Mouse (Mus musculus) embryonic facial prominence, embryonic 15.5 days (tissue): ENCODE measurements at regions not wholly inside any gene's neighbourhood (a gene's known extent, or its start where the extent isn't known, plus 50 kb on each side); places are given as distances from the start of the nearest gene placed in this dataset.

Experiments
- ATAC-seq: fragments of 200-750 bp; cut with Nextera tagmentation; 2 replicates; pipeline ENCODE4 v1.8.0; 2017; ENCODE audit warnings: low read depth, moderate TSS enrichment; ENCODE audit not compliant: insufficient number of reproducible peaks, low FRiP score, low TSS enrichment
- H3K27ac ChIP-seq: fragments of 300-500 bp; sonication (generic); replicated peaks from 2 replicates; pipeline ENCODE4 v1.5.1; 2015; ENCODE audit warnings: mild to moderate bottlenecking, inconsistent platforms
- H3K27me3 ChIP-seq: fragments of 300-500 bp; sonication (generic); 2 replicates; pipeline ENCODE4 v1.6.1; 2015; ENCODE audit warnings: inconsistent platforms
- H3K36me3 ChIP-seq: fragments of 300-500 bp; sonication (generic); 2 replicates; pipeline ENCODE4 v1.6.1; 2015; ENCODE audit warnings: mild to moderate bottlenecking, inconsistent platforms
- H3K4me1 ChIP-seq: fragments of 300-500 bp; sonication (generic); 2 replicates; pipeline ENCODE4 v1.6.1; 2015; ENCODE audit warnings: inconsistent platforms
- H3K4me2 ChIP-seq: fragments of 300-500 bp; sonication (generic); replicated peaks from 2 replicates; pipeline ENCODE4 v1.6.1; 2015; ENCODE audit warnings: mild to moderate bottlenecking, inconsistent platforms
- H3K4me3 ChIP-seq: fragments of 300-500 bp; sonication (generic); replicated peaks from 2 replicates; pipeline ENCODE4 v1.5.1; 2015; ENCODE audit warnings: mild to moderate bottlenecking, inconsistent platforms
- H3K9ac ChIP-seq: fragments of 300-500 bp; sonication (generic); 2 replicates; pipeline ENCODE4 v1.6.1; 2015; ENCODE audit warnings: inconsistent platforms
- H3K9me3 ChIP-seq: fragments of 300-500 bp; sonication (generic); replicated peaks from 2 replicates; pipeline ENCODE4 v1.6.1; 2016; ENCODE audit warnings: inconsistent platforms
- WGBS: fragments of 180-500 bp; shearing (Covaris S2); methylation state at CpG from one replicate; pipeline ENCODE4 v1.1.7; 2015; 5-methylcytosine and 5-hydroxymethylcytosine counted together

- no peaks in the 10 kb centered on the region for H3K36me3 ChIP-seq
- peaks cover 20% of the 10 kb centered on the region for H3K4me1 ChIP-seq
- H3K9me3 ChIP-seq = no peaks in the 10 kb centered on the region
- ATAC-seq = no peak
- WGBS = 76% methylated on average over 2 of the region's 2 CpGs
- no peak overlapping the region for H3K27ac ChIP-seq
- no peak overlapping the region for H3K4me2 ChIP-seq
- no peak overlapping the region for H3K4me3 ChIP-seq
- no peaks in the 10 kb centered on the region for H3K27me3 ChIP-seq
- no peak overlapping the region for H3K9ac ChIP-seq
Observed at GRCm38 (mm10) chr4:95155178-95155577, 103.2 kb upstream of the Jun start.

DNA sequence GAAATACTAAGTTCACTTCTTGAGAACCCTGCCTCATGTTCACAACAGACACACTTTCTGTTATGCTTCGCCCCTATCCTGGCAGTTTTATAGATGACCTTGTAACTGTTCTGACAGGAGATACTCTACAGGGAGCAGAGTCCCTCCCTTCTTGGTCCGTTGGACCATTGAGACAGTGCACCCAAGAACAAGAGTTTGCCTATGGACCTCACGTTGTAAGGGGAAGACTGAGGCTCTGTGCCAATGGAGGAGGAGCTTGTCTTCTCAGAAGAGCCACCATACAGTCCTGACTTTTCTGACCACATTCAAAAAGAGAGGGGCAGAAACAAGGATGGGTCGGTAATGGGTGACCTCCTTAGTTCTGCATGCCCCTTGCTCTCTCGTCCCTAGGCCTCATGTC, 103.8 kb upstream of the Jun start:
- WGBS = 87% methylated on average over 5 of the region's 5 CpGs
- no peak overlapping the region for H3K9ac ChIP-seq
- H3K9me3 ChIP-seq = no peaks in the 10 kb centered on the region
- H3K27me3 ChIP-seq = no peaks in the 10 kb centered on the region
- H3K4me2 ChIP-seq = no peak overlapping the region
- no peaks in the 10 kb centered on the region for H3K36me3 ChIP-seq
- ATAC-seq = no peak
- no peak overlapping the region for H3K27ac ChIP-seq
- H3K4me3 ChIP-seq = no peak overlapping the region
- peaks cover 20% of the 10 kb centered on the region for H3K4me1 ChIP-seq

DNA sequence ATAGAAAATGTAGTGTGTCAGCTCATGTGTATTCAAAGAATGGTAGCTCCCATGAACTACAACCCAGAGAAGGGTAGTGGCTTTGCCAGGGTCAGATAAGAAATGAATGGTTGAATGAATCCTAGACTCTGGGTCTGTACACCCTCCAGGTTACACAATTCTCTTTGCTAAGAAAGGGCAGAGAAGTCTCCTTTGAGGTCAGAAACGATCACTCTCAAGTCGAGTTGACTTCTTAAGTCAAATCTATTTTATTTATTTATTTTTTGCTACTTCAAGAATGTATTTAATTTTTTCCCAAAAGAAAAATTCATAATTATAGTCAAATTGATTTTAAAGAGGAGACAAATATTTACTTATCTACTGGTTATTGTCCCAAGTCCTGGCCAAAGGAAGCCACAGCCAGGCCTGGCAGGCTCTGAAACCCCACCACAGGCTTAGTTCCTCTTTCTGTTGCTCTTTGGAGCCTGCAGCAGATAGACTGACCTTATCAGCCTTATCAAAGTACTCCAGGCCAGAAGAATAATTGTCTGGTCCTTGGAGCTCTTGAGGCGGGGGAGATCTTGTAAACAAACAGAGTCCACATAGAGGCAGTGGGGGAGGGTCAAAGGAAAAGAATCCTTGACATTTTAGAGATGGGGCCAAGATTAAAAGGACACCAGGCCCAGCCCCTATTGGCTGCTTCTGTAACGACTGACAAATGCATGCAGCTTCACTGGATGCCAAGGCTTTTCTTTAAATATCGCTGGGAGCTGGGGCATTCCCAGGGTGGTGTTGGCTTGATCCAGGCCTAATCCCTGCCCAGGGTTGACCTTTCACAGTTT, 104.6 kb upstream of the Jun start:
- WGBS = 58% methylated on average over 5 of the region's 5 CpGs
- Histone ChIP-seq H3K9ac (no peak overlapping the region), H3K4me2 (no peak overlapping the region), H3K4me3 (no peak overlapping the region), H3K4me1 (peaks cover 22% of the 10 kb centered on the region), H3K27me3 (no peaks in the 10 kb centered on the region), H3K9me3 (no peaks in the 10 kb centered on the region), H3K27ac (no peak overlapping the region), H3K36me3 (no peaks in the 10 kb centered on the region)
- ATAC-seq = no peak

DNA sequence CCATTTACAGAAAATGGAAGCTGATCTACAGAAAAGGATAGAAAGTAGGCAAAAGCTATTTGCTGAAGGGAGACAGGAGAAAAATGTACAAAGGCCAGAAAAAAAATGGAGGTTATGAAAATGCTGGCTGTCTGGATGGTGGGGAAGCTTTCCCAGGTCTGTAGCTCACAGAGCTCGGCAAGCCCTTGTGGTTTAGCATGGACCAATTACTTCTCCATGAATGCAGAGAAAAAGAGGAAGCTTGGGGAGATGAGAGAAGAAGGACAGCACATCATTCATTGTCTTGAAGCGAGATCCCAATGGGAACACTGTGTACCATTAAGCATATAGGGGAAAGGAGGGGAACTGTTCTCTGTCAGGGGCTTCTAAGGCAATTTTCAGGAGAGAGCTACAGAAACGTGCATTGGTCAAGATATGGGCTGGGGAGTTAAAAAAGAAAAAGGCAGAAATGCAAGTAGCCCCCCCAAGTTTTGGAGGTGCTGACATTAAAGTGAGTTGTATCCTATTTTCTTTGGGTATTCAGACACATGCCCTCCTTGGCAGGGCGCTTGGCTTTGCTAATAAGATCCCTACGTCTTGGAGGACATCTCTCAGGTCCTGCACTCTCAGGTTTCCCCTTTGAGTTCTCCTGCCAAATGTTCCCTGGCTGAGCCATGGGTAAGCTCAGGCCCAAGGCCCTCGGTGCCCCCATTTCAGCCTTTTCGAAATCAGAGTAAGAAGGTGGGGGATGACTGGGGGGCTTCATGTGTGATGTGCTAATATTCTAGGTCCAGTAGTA, 105.8 kb upstream of the Jun start:
- H3K4me3 ChIP-seq = no peak overlapping the region
- no peak overlapping the region for H3K9ac ChIP-seq
- H3K4me1 ChIP-seq = peaks cover 23% of the 10 kb centered on the region
- H3K9me3 ChIP-seq = no peaks in the 10 kb centered on the region
- H3K27ac ChIP-seq = no peak overlapping the region
- H3K36me3 ChIP-seq = no peaks in the 10 kb centered on the region
- H3K4me2 ChIP-seq = no peak overlapping the region
- ATAC-seq = no peak
- no peaks in the 10 kb centered on the region for H3K27me3 ChIP-seq
- WGBS = 74% methylated on average over 7 of the region's 7 CpGs

- no peak overlapping the region for H3K4me2 ChIP-seq
- no peaks in the 10 kb centered on the region for H3K36me3 ChIP-seq
- H3K27me3 ChIP-seq = no peaks in the 10 kb centered on the region
- no peak for ATAC-seq
- H3K4me1 ChIP-seq = peaks cover 17% of the 10 kb centered on the region
- 33% methylated on average over 6 of the region's 6 CpGs for WGBS
- H3K4me3 ChIP-seq = no peak overlapping the region
- H3K9me3 ChIP-seq = no peaks in the 10 kb centered on the region
- H3K27ac ChIP-seq = peak overlapping the region; percentile 24; the same call in 1 of the 2 replicates
- no peak overlapping the region for H3K9ac ChIP-seq
Observed at GRCm38 (mm10) chr4:95158632-95159424, 106.8 kb upstream of the Jun start.

GRCm38 (mm10) chr4:95159821-95160220, 107.8 kb upstream of the Jun start:
- H3K27me3 ChIP-seq = no peaks in the 10 kb centered on the region
- ATAC-seq = no peak
- no peak overlapping the region for H3K27ac ChIP-seq
- no peak overlapping the region for H3K4me2 ChIP-seq
- no peaks in the 10 kb centered on the region for H3K9me3 ChIP-seq
- WGBS = 83% methylated on average over 4 of the region's 4 CpGs
- 0 out of 2 replicates have a peak, but pooled peaks cover 9% of the 10 kb centered on the region for H3K4me1 ChIP-seq
- no peaks in the 10 kb centered on the region for H3K36me3 ChIP-seq
- H3K4me3 ChIP-seq = no peak overlapping the region
- no peak overlapping the region for H3K9ac ChIP-seq

- 0 out of 2 replicates have a peak, but pooled peaks cover 9% of the 10 kb centered on the region for H3K4me1 ChIP-seq
- no peak for ATAC-seq
- H3K36me3 ChIP-seq = no peaks in the 10 kb centered on the region
- no peaks in the 10 kb centered on the region for H3K9me3 ChIP-seq
- H3K4me2 ChIP-seq = peak overlapping the region; percentile 61
- H3K9ac ChIP-seq = no peak overlapping the region
- WGBS = 83% methylated on average over 3 of the region's 3 CpGs
- H3K27ac ChIP-seq = peak overlapping the region; percentile 94
- H3K4me3 ChIP-seq = peak overlapping the region; percentile 54; the same call in 1 of the 2 replicates
- H3K27me3 ChIP-seq = no peaks in the 10 kb centered on the region
Observed at GRCm38 (mm10) chr4:95160465-95160864, 108.4 kb upstream of the Jun start.

- peak overlapping the region; percentile 54 for H3K4me3 ChIP-seq
- WGBS = 2% methylated on average over 53 of the region's 53 CpGs
- peak overlapping the region; percentile 61 for H3K4me2 ChIP-seq
- H3K27ac ChIP-seq = peak overlapping the region; percentile 94
- peak overlapping the region; percentile 53 for H3K9ac ChIP-seq
- ATAC-seq = peak; percentile 92
- no peaks in the 10 kb centered on the region for H3K36me3 ChIP-seq
- no peaks in the 10 kb centered on the region for H3K27me3 ChIP-seq
- H3K4me1 ChIP-seq = 0 out of 2 replicates have a peak, but pooled peaks cover 9% of the 10 kb centered on the region
- no peaks in the 10 kb centered on the region for H3K9me3 ChIP-seq
Observed at GRCm38 (mm10) chr4:95160912-95161669, 109.1 kb upstream of the Jun start.

DNA sequence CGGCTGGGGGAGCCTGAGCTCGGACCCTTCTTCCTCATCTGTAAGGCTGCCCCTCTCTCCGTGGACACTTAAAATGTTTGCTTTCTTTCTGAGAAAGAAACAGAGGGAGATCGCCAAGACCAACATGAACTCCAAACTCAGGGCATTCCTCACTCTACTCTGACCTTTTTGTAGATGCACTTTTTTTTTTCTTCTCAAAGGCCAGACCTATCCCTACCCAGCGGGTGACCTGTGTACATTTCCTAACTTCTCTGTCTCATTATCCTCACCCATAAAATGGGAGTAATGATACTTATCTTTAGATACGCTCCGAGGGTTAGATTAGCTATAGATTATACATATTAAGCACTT, 109.6 kb upstream of the Jun start:
- Histone ChIP-seq H3K27ac (peak overlapping the region; percentile 94), H3K4me3 (peak overlapping the region; percentile 54), H3K4me2 (peak overlapping the region; percentile 61), H3K9ac (peak overlapping the region; percentile 53), H3K27me3 (no peaks in the 10 kb centered on the region), H3K36me3 (no peaks in the 10 kb centered on the region), H3K9me3 (no peaks in the 10 kb centered on the region), H3K4me1 (0 out of 2 replicates have a peak, but pooled peaks cover 9% of the 10 kb centered on the region)
- 20% methylated on average over 7 of the region's 7 CpGs for WGBS
- no peak for ATAC-seq

- 70% methylated on average over 9 of the region's 9 CpGs for WGBS
- no peak overlapping the region for H3K4me3 ChIP-seq
Observed at GRCm38 (mm10) chr4:95162386-95163090, 110.5 kb upstream of the Jun start.

More at GRCm38 (mm10) chr4:95162386-95163090, 110.5 kb upstream of the Jun start:
- H3K4me1 ChIP-seq = 0 out of 2 replicates have a peak, but pooled peaks cover 9% of the 10 kb centered on the region
- no peaks in the 10 kb centered on the region for H3K9me3 ChIP-seq
- H3K4me2 ChIP-seq = no peak overlapping the region
- no peak overlapping the region for H3K27ac ChIP-seq
- no peaks in the 10 kb centered on the region for H3K36me3 ChIP-seq
- no peak overlapping the region for H3K9ac ChIP-seq
- no peaks in the 10 kb centered on the region for H3K27me3 ChIP-seq
- ATAC-seq = no peak
